Comparison of ENCODE assay signal across 8 mouse cellular contexts in genomic region chr10:56228568-56229209, GRCm38 (mm10). TPM values are rescaled to one million over a fixed set of nuclear protein-coding genes. Genes with fewer than 3 reads are reported as not detected.
DNase-seq lines count a peak whose midpoint lies in the region; ATAC-seq and TF ChIP-seq lines count a peak whose summit lies in the region.

TSS of gene Tbc1d32 (minus strand) at chr10:56228689.

- H3K27ac ChIP-seq in brown adipose tissue, adult 24 weeks (replicated peaks; ENCODE audit: low read depth, low read length) = peak within 1 kb of the TSS; percentile 93
- peak within 1 kb of the TSS; percentile 89 for H3K27ac ChIP-seq in heart, embryonic 13.5 days (replicated peaks)
- H3K27ac ChIP-seq in liver, embryonic 12.5 days = peak within 1 kb of the TSS; percentile 67; the same call in 1 of the 2 replicates
- peak within 1 kb of the TSS; percentile 84 for H3K27ac ChIP-seq in stomach, embryonic 15.5 days

- H3K79me3 ChIP-seq in C2C12 (ENCODE audit: low read depth) = peaks cover 4% of the 10 kb centered on the region

- peaks cover 9% of the 10 kb centered on the region for H3K79me2 ChIP-seq in C2C12 (ENCODE audit: control insufficient read depth, insufficient read depth)

- peaks cover 4% of the 10 kb centered on the region for H3K36me3 ChIP-seq in C2C12 (ENCODE audit: control insufficient read depth, insufficient read depth)
- no peaks in the 10 kb centered on the region for H3K36me3 ChIP-seq in heart, embryonic 13.5 days
- H3K36me3 ChIP-seq in liver, embryonic 12.5 days = no peaks in the 10 kb centered on the region
- no peaks in the 10 kb centered on the region for H3K36me3 ChIP-seq in stomach, embryonic 15.5 days

- TF ChIP-seq CTCF in C2C12 (IDR thresholded peaks at IDR 0.05; ENCODE audit: control insufficient read depth, insufficient read depth, insufficient read length) = no peak

- 4% methylated on average over 42 of the region's 42 CpGs for WGBS in heart, embryonic 13.5 days
- WGBS in liver, embryonic 12.5 days (ENCODE audit: insufficient replicate concordance) = 3% methylated on average over 42 of the region's 42 CpGs
- WGBS in stomach, embryonic 15.5 days = 3% methylated on average over 42 of the region's 42 CpGs

- ATAC-seq in heart, embryonic 13.5 days (ENCODE audit: extremely low read depth, insufficient number of reproducible peaks, low FRiP score, low TSS enrichment) = peak; percentile 89
- peak; percentile 96 for ATAC-seq in liver, embryonic 12.5 days
- peak; percentile 98 for ATAC-seq in stomach, embryonic 15.5 days (ENCODE audit: insufficient read depth, low FRiP score, low read depth)

- peak within 1 kb of the TSS; percentile 57 for H3K4me3 ChIP-seq in C2C12 (ENCODE audit: insufficient read depth, poor library complexity, severe bottlenecking)
- H3K4me3 ChIP-seq in brown adipose tissue, adult 24 weeks (ENCODE audit: insufficient read depth, low read depth, low read length) = peak within 1 kb of the TSS; percentile 72
- H3K4me3 ChIP-seq in heart, embryonic 13.5 days = peak within 1 kb of the TSS; percentile 65
- H3K4me3 ChIP-seq in liver, embryonic 12.5 days = peak within 1 kb of the TSS; percentile 70
- H3K4me3 ChIP-seq in stomach, embryonic 15.5 days (replicated peaks) = peak within 1 kb of the TSS; percentile 60

- peaks cover 5% of the 10 kb centered on the region; the same call in 1 of the 2 replicates for H3K4me1 ChIP-seq in brown adipose tissue, adult 24 weeks (ENCODE audit: control insufficient read depth, insufficient read depth, insufficient read length, low read length)
- H3K4me1 ChIP-seq in heart, embryonic 13.5 days = peaks cover 11% of the 10 kb centered on the region
- H3K4me1 ChIP-seq in liver, embryonic 12.5 days = peaks cover 7% of the 10 kb centered on the region; the same call in 1 of the 2 replicates
- peaks cover 4% of the 10 kb centered on the region; the same call in 1 of the 2 replicates for H3K4me1 ChIP-seq in stomach, embryonic 15.5 days

- peak within 1 kb of the TSS; percentile 84 for H3K9ac ChIP-seq in heart, embryonic 13.5 days
- H3K9ac ChIP-seq in liver, embryonic 12.5 days = peak within 1 kb of the TSS; percentile 50; the same call in 1 of the 2 replicates
- H3K9ac ChIP-seq in stomach, embryonic 15.5 days = no peak within 1 kb of the TSS; the same call in 1 of the 2 replicates

- no peaks in the 10 kb centered on the region for H3K9me3 ChIP-seq in heart, embryonic 13.5 days
- H3K9me3 ChIP-seq in liver, embryonic 12.5 days (replicated peaks) = no peaks in the 10 kb centered on the region
- no peaks in the 10 kb centered on the region for H3K9me3 ChIP-seq in stomach, embryonic 15.5 days

- peak; percentile 23 for DNase-seq in fat pad, adult 2 months (ENCODE audit: extremely low read depth, low read depth, low spot score)
- peak; percentile 95 for DNase-seq in kidney, postnatal 10 days
- DNase-seq in natural killer cell, adult 2 months (ENCODE audit: low spot score in 2 of 2) = peak; percentile 66 to 78

- peak within 1 kb of the TSS; percentile 63 for H3ac ChIP-seq in C2C12 (ENCODE audit: control insufficient read depth, insufficient read length, low read depth)

- no peaks in the 10 kb centered on the region for H3K27me3 ChIP-seq in C2C12 (ENCODE audit: control insufficient read depth, insufficient read depth, insufficient read length)
- no peaks in the 10 kb centered on the region for H3K27me3 ChIP-seq in heart, embryonic 13.5 days (replicated peaks)
- H3K27me3 ChIP-seq in liver, embryonic 12.5 days (replicated peaks) = no peaks in the 10 kb centered on the region
- no peaks in the 10 kb centered on the region for H3K27me3 ChIP-seq in stomach, embryonic 15.5 days (replicated peaks)

- peak within 1 kb of the TSS; percentile 78 for H3K4me2 ChIP-seq in heart, embryonic 13.5 days
- peak within 1 kb of the TSS; percentile 71 for H3K4me2 ChIP-seq in liver, embryonic 12.5 days
- peak within 1 kb of the TSS; percentile 59 for H3K4me2 ChIP-seq in stomach, embryonic 15.5 days

TF ChIP-seq in C2C12, 6 proteins besides CTCF, POLR2A, EP300 and RAD21:
- TF ChIP-seq MAX (IDR thresholded peaks at IDR 0.05) = peak; percentile 72
- TF ChIP-seq FOSL1 (IDR thresholded peaks at IDR 0.05; ENCODE audit: insufficient read depth, low read length, poor library complexity, severe bottlenecking) = no peak
TF ChIP-seq in C2C12: peak in this region for 1.

RNA-seq across cellular contexts. Expression of gene Tbc1d32, which starts in this region (rescaled TPM):
- polyA plus RNA-seq in C2C12 (2012; fragmentation: generic; extraction: Trizol) = 0.71 TPM
- 6.2 and 7.4 TPM in 2 replicates for polyA plus RNA-seq in brown adipose tissue, adult 24 weeks (2012; ENCODE audit: insufficient read depth, insufficient read length, missing spikeins)
- 1.5 and 1.8 TPM in 2 replicates for polyA plus RNA-seq in heart, embryonic 13.5 days (2015; fragmentation: Nextera tagmentation; extraction: Ambion mirVana)
- polyA plus RNA-seq in liver, embryonic 12.5 days (2016; fragmentation: Nextera tagmentation; extraction: Ambion mirVana) = 1.1 and 1.2 TPM in 2 replicates
- polyA plus RNA-seq in stomach, embryonic 15.5 days (2015; fragmentation: Nextera tagmentation; extraction: Ambion mirVana) = 3.0 and 3.1 TPM in 2 replicates

Comparison
In these comparisons a context has a peak if more than half of its experiments do, and no peak if none do; other contexts are left out.
1. Peak in every context shown above with its lines: DNase-seq, ATAC-seq, H3K4me3 ChIP-seq and H3K27ac ChIP-seq.
2. DNase-seq: peak in every context shown above with its lines; median percentile 95 in kidney, postnatal 10 days; 72 in natural killer cell, adult 2 months; 23 in fat pad, adult 2 months.